Mouse (Mus musculus): Measurements from ENCODE around the gene Arhgap23. TPM values are rescaled to one million over a fixed set of nuclear protein-coding genes. Genes with fewer than 3 reads are reported as not detected.

The Arhgap23 gene
- polyA plus RNA-seq, 1 experiment from 2014 or later: 5.9 TPM

DNA sequence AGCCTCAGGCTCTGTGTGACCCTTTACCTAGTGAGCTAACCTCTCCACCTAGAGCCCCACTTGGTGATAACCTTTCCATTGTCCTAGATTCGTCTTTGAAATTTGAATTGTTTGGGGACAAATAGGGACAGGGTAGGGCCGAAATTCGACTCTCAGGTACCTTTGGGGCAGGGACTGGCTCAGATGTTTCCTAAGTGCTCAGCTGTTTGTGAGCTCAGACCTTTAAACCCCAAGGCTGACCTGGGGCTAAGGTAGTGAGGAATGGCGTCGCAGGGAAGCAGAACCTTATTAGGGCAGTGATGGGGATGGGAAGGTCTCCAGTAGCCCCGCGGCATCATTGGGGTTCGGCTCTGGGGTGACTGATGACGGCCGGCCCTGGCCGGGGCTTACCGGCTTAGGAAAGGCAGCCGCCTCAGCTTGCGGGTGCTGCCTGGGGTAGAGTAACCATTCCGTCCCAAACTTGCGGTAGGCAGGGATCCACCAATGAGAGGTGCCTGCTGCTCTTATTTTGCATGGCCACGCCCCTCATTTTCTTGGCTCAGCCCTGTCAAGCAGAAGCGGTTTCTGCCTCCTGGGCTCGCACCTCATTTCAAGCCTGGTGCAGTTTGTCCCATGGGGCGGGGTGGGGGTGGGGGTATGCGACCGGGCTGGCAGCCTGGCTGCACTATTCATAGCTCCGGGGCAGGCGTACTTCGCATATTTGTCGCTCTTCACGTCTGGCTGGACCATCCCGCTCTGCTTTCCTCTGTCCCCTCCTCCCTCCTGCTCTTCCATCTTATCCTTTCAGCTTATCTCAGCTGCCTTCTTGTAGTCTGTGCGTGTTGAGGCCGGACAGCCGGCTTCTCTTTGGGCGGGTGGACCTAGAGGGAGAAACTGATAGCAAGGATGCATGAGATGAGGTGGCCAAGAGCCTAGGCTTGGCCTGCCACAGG is 12.7 kb downstream of the Arhgap23 start:
- Histone ChIP-seq H3K4me1 (peaks cover 27% of the 10 kb centered on the region), H3K27me3 (no peaks in the 10 kb centered on the region), H3K9me3 (replicated peaks) (no peaks in the 10 kb centered on the region), H3K9ac (peak overlapping the region; percentile 12; the same call in 1 of the 2 replicates), H3K4me2 (peak overlapping the region; percentile 83), H3K27ac (0 out of 2 replicates have a peak overlapping the region, but pooled peaks have one; percentile 28), H3K4me3 (replicated peaks) (peak overlapping the region; percentile 38), H3K36me3 (no peaks in the 10 kb centered on the region)
- ATAC-seq (replicated peaks; ENCODE audit: low FRiP score): peak; percentile 91
- WGBS: 1% methylated on average over 32 of the region's 32 CpGs

- Histone ChIP-seq H3K9me3 (replicated peaks) (no peaks in the 10 kb centered on the region), H3K4me3 (replicated peaks) (peak overlapping the region; percentile 38; the same call in 1 of the 2 replicates), H3K27me3 (no peaks in the 10 kb centered on the region), H3K36me3 (no peaks in the 10 kb centered on the region), H3K4me2 (peak overlapping the region; percentile 83), H3K27ac (0 out of 2 replicates have a peak overlapping the region, but pooled peaks have one; percentile 28), H3K9ac (no peak overlapping the region), H3K4me1 (peaks cover 31% of the 10 kb centered on the region)
- WGBS: 45% methylated on average over 4 of the region's 4 CpGs
- ATAC-seq (replicated peaks; ENCODE audit: low FRiP score): no peak
Measured at GRCm38 (mm10) chr11:97428726-97429077, 13.4 kb downstream of the Arhgap23 start.

- H3K9ac ChIP-seq: no peak overlapping the region
- WGBS: 69% methylated on average over 8 of the region's 8 CpGs
- H3K4me1 ChIP-seq: peaks cover 26% of the 10 kb centered on the region
- H3K4me3 ChIP-seq (replicated peaks): no peak overlapping the region
- no peaks in the 10 kb centered on the region for H3K27me3 ChIP-seq
- no peaks in the 10 kb centered on the region for H3K9me3 ChIP-seq (replicated peaks)
- H3K36me3 ChIP-seq: no peaks in the 10 kb centered on the region
- no peak for ATAC-seq (replicated peaks; ENCODE audit: low FRiP score)
- no peak overlapping the region for H3K27ac ChIP-seq
- no peak overlapping the region for H3K4me2 ChIP-seq
Measured at GRCm38 (mm10) chr11:97429615-97430014, 14.3 kb downstream of the Arhgap23 start.

GRCm38 (mm10) chr11:97432015-97432414 is 16.7 kb downstream of the Arhgap23 start:
- H3K9ac ChIP-seq: no peak overlapping the region
- H3K4me2 ChIP-seq: no peak overlapping the region
- no peaks in the 10 kb centered on the region for H3K9me3 ChIP-seq (replicated peaks)
- no peaks in the 10 kb centered on the region for H3K27me3 ChIP-seq
- no peak overlapping the region for H3K4me3 ChIP-seq (replicated peaks)
- WGBS: 6% methylated on average over 3 of the region's 3 CpGs
- no peak for ATAC-seq (replicated peaks; ENCODE audit: low FRiP score)
- peaks cover 47% of the 10 kb centered on the region for H3K4me1 ChIP-seq
- H3K27ac ChIP-seq: no peak overlapping the region
- H3K36me3 ChIP-seq: no peaks in the 10 kb centered on the region

- ATAC-seq (replicated peaks; ENCODE audit: low FRiP score): no peak
Measured at GRCm38 (mm10) chr11:97432983-97433539, 17.7 kb downstream of the Arhgap23 start.

GRCm38 (mm10) chr11:97434121-97434520 is 18.8 kb downstream of the Arhgap23 start:
- ATAC-seq (replicated peaks; ENCODE audit: low FRiP score): no peak
- no peak overlapping the region for H3K9ac ChIP-seq
- H3K4me1 ChIP-seq: peaks cover 51% of the 10 kb centered on the region
- no peaks in the 10 kb centered on the region for H3K9me3 ChIP-seq (replicated peaks)
- H3K27ac ChIP-seq: peak overlapping the region; percentile 93; the same call in 1 of the 2 replicates
- WGBS: 74% methylated on average over 8 of the region's 8 CpGs
- H3K4me3 ChIP-seq (replicated peaks): no peak overlapping the region
- no peaks in the 10 kb centered on the region for H3K36me3 ChIP-seq
- no peak overlapping the region for H3K4me2 ChIP-seq
- H3K27me3 ChIP-seq: no peaks in the 10 kb centered on the region

More at GRCm38 (mm10) chr11:97432983-97433539, 17.7 kb downstream of the Arhgap23 start:
- Histone ChIP-seq H3K9me3 (replicated peaks) (no peaks in the 10 kb centered on the region), H3K27me3 (no peaks in the 10 kb centered on the region), H3K36me3 (no peaks in the 10 kb centered on the region), H3K27ac (no peak overlapping the region), H3K9ac (no peak overlapping the region), H3K4me1 (peaks cover 50% of the 10 kb centered on the region), H3K4me3 (replicated peaks) (no peak overlapping the region), H3K4me2 (no peak overlapping the region)
- 77% methylated on average over 8 of the region's 8 CpGs for WGBS

GRCm38 (mm10) chr11:97434704-97435454 is 19.5 kb downstream of the Arhgap23 start:
- ATAC-seq (replicated peaks; ENCODE audit: low FRiP score): peak; percentile 70
- WGBS: 6% methylated on average over 15 of the region's 15 CpGs

GRCm38 (mm10) chr11:97435808-97436491 is 20.6 kb downstream of the Arhgap23 start:
- Histone ChIP-seq H3K4me3 (replicated peaks) (no peak overlapping the region), H3K4me1 (peaks cover 70% of the 10 kb centered on the region), H3K9ac (no peak overlapping the region), H3K9me3 (replicated peaks) (no peaks in the 10 kb centered on the region), H3K27me3 (no peaks in the 10 kb centered on the region), H3K4me2 (peak overlapping the region; percentile 64), H3K36me3 (no peaks in the 10 kb centered on the region), H3K27ac (peak overlapping the region; percentile 93)
- no peak for ATAC-seq (replicated peaks; ENCODE audit: low FRiP score)
- 36% methylated on average over 13 of the region's 13 CpGs for WGBS

More at GRCm38 (mm10) chr11:97434704-97435454, 19.5 kb downstream of the Arhgap23 start:
- H3K27me3 ChIP-seq: no peaks in the 10 kb centered on the region
- no peaks in the 10 kb centered on the region for H3K9me3 ChIP-seq (replicated peaks)
- H3K9ac ChIP-seq: peak overlapping the region; percentile 33; the same call in 1 of the 2 replicates
- peak overlapping the region; percentile 64 for H3K4me2 ChIP-seq
- H3K36me3 ChIP-seq: no peaks in the 10 kb centered on the region
- H3K4me1 ChIP-seq: peaks cover 59% of the 10 kb centered on the region
- peak overlapping the region; percentile 46 for H3K4me3 ChIP-seq (replicated peaks)
- H3K27ac ChIP-seq: peak overlapping the region; percentile 93

DNA sequence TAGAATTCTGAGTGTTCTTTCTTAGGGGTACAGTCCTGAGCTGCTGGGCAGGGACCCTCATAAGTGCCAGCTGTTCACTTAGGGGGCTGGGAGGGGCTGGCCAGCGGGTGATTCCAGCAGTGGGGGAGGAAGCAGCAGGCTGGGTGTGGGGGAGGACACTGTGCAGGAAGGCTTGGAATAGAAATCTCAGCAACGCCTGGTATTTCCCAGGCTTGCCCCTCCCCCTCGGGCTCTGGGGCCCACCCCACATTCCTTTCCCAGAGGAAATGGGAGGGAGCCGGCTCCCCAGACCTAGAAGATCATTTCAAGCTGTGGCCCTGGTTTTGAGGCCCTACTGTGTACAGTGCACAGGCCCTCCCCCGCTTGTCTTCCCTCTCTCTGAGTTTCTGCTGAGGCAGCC is 22.4 kb downstream of the Arhgap23 start:
- H3K4me3 ChIP-seq (replicated peaks): no peak overlapping the region
- peak overlapping the region; percentile 93 for H3K27ac ChIP-seq
- ATAC-seq (replicated peaks; ENCODE audit: low FRiP score): peak; percentile 16; the same call in 1 of the 2 replicates
- no peaks in the 10 kb centered on the region for H3K36me3 ChIP-seq
- H3K9ac ChIP-seq: no peak overlapping the region
- no peak overlapping the region for H3K4me2 ChIP-seq
- WGBS: 13% methylated on average over 5 of the region's 5 CpGs
- peaks cover 88% of the 10 kb centered on the region for H3K4me1 ChIP-seq
- no peaks in the 10 kb centered on the region for H3K27me3 ChIP-seq
- no peaks in the 10 kb centered on the region for H3K9me3 ChIP-seq (replicated peaks)

DNA sequence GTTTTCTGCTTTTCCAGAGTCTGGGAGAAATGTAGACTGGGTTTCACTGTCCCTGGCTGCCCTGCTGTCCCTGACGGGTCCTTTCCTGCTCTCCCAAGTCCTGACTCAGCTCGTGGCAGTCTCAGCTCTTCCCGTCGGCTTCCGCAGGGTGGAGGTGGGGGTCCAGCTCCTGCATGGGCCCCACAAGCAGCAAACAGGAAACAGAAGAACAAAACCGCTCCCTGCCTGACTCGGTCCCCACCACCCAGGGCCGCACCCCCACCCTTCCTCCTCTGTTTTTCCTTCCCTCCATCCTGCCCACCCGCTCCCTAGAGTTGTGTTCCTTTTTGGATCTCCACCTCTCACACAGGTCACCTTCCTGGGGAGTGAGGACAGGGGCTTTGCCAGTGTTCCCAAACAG is 23.5 kb downstream of the Arhgap23 start:
- WGBS: 43% methylated on average over 9 of the region's 9 CpGs
- peak overlapping the region; percentile 79 for H3K4me2 ChIP-seq

GRCm38 (mm10) chr11:97439935-97440334 is 24.6 kb downstream of the Arhgap23 start:
- H3K36me3 ChIP-seq: peaks cover 18% of the 10 kb centered on the region
- WGBS: 2% methylated on average over 37 of the region's 37 CpGs
- H3K9ac ChIP-seq: peak overlapping the region; percentile 80
- H3K27me3 ChIP-seq: no peaks in the 10 kb centered on the region
- H3K9me3 ChIP-seq (replicated peaks): no peaks in the 10 kb centered on the region
- peak overlapping the region; percentile 79 for H3K4me2 ChIP-seq
- peaks cover 94% of the 10 kb centered on the region for H3K4me1 ChIP-seq
- H3K27ac ChIP-seq: peak overlapping the region; percentile 93
- ATAC-seq (replicated peaks; ENCODE audit: low FRiP score): peak; percentile 75
- H3K4me3 ChIP-seq (replicated peaks): peak overlapping the region; percentile 71

More for the DNA sequence above, 23.5 kb downstream of the Arhgap23 start:
- Histone ChIP-seq H3K4me3 (replicated peaks) (no peak overlapping the region), H3K27ac (peak overlapping the region; percentile 93), H3K9me3 (replicated peaks) (no peaks in the 10 kb centered on the region), H3K9ac (no peak overlapping the region), H3K27me3 (no peaks in the 10 kb centered on the region), H3K36me3 (peaks cover 8% of the 10 kb centered on the region), H3K4me1 (peaks cover 94% of the 10 kb centered on the region)
- ATAC-seq (replicated peaks; ENCODE audit: low FRiP score): no peak

Measured in kidney, embryonic 15.5 days (tissue).